Mouse (Mus musculus) erythroblast, embryonic 14.5 days (primary cell): Measurements from ENCODE around the gene Cd4.

Experiments used
- GATA1 ChIP-seq: IDR thresholded peaks from 2 replicates; pipeline ENCODE4 v1.6.1; 2012; ENCODE audit warnings: low read length, inconsistent platforms, mixed read lengths
- TAL1 ChIP-seq: IDR thresholded peaks from 3 replicates; pipeline ENCODE4 v1.6.1; 2012; ENCODE audit warnings: low read length, inconsistent platforms, mixed read lengths

- no peak for TF ChIP-seq GATA1
- no peak for TF ChIP-seq TAL1
These were observed 2.1 kb downstream of the Cd4 start for GRCm38 (mm10) chr6:124885956-124886381.
